Mouse (Mus musculus): ENCODE data around the gene Ndel1.

GRCm38 (mm10) chr11:68888653-68889052 is 17.0 kb upstream of the Ndel1 start:
- TF ChIP-seq NELFE (IDR thresholded peaks at IDR 0.05; ENCODE audit: low read depth, low read length) (no peak), POLR2AphosphoS2 (IDR thresholded peaks at IDR 0.05; ENCODE audit: low read depth, low read length) (no peak), ZMIZ1 (IDR thresholded peaks at IDR 0.05; ENCODE audit: low read depth, low read length) (no peak), ZC3H11A (IDR thresholded peaks at IDR 0.05; ENCODE audit: low read depth, low read length) (no peak)
